Mouse (Mus musculus) neural tube, embryonic 10.5 days (tissue): ENCODE measurements at regions not wholly inside any gene's neighbourhood (a gene's known extent, or its start where the extent isn't known, plus 50 kb on each side); places are given as distances from the start of the nearest gene placed in this dataset.
A peak's percentile ranks its signal among the peaks of the same experiment; 100 is the strongest.

Experiments
- DNase-seq: peaks from one replicate; pipeline ENCODE4 v3.0.0-alpha.2; 2017; ENCODE audit warnings: low spot score; ENCODE audit errors: extremely low spot score

DNA sequence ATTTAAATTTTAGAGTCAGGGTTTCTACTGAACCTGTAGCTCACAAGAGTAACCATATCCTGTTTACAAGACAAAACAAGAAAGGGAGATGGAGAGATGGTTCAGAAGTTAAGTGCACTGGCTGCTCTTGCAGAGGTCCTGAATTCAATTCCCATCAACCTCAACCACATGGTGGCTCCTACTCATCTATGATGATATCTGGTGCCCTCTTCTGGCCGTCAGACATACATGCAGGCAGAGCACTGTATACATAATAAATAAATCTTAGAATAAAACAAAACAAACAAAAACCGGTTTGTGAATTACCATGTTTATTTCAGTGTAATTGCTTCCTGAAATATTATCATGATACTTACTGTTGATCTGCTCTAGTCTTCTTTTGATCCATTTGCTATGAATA lies 845.4 kb downstream of the Pcdh18 start:
- no peak for DNase-seq

DNA sequence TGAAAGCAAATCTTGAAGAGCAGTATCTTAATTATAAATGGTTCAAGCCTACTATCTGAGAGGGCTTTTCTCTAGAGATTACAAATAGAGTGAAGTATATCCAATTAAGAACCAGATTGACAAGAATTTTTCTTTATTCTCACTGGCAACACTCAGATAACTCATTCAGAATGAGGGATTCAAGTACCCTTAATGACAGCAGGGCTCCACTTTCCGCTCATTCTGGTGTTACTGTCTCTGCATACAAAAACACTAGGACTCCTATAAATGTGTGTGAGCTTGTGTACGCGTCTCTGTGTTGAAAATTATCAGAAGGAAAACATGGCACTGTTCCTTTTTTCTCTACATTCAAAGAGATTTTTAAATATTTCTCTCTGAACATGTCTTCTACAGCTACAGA lies 866.7 kb downstream of the Pcdh18 start:
- no peak for DNase-seq

DNA sequence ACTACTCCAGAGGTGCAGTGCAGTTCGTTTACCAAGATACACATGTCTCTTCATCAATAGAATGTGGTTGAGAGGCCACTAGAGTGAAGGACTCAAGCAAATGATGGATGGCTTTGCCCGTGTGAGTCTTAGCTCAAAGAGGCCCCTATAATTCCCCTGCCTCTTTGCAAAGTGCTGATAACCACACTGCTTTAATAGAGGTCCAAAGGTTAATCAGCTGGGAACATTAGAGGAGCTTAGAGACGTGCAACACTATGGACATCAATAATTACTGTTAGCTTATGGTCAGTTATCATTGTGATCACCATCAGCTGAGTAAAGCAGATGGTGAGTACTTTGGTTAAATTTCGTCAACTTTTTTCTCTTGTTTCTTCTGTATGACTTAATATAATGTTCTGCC lies 869.2 kb downstream of the Pcdh18 start:
- DNase-seq: no peak

DNA sequence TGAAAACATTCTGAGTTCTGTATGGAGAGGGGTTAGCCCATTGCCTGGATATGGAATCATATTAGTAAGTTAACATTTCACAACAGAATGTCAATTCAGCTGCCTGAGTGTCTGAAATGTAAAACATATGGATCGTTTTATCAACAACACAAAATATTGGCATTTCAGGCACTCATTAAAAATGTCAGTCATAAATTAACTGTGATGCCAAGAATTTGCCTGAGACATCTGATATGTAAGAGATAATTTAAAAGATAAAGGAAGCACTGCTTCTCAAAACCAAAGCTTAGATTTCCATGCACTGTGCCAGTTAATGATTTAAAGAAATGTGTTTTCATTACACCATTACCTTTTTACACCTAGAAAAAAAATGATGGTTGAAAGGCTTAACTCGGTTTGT lies 887.6 kb downstream of the Pcdh18 start:
- no peak for DNase-seq

DNA sequence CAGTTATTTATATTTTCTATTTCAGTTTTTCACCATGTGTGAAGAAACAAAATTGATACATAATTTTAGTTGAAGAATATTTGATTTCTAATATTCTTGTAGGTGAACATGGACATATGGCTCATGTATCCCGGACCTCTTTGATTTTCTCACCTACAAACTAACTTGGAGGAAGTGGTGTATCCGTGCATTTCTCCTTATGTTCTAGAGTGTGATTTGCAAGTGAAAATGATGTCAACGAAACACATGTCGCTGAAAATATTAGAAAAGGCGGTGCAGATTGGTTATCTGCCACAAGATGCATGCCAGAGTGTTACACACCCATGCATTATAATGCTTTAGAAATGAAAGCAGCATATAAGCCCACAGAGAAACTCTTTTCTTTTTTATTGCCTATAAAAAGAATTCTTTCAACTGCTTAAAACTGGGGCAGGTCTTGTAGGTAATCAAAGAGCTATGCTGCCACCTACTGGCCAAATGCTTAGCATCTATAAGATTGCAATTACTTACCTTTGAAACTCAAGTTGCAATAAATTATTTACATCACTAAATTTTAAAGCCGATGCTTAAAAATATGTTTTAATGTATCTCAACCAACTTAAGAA lies 911.0 kb downstream of the Pcdh18 start:
- peak; percentile 44 for DNase-seq

DNA sequence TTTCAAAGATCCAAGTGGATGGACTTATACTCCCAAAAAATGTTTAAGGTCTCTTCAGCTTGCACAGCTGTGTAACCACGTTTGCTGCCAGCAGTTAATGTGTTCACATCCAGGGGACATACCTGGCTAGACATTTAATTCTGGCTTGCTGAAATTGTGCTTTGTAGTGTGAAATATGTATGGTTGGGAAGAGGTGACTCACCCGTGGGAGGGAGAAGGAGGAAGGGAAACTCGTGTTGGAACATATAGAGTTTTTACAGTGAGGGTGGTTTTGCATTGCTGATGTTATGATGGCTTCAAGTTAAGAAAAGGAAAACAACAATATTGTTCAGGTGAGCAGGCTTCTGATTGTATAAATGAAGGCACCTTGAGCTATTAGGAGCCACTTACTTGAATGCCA lies 916.4 kb downstream of the Pcdh18 start:
- DNase-seq: no peak

DNA sequence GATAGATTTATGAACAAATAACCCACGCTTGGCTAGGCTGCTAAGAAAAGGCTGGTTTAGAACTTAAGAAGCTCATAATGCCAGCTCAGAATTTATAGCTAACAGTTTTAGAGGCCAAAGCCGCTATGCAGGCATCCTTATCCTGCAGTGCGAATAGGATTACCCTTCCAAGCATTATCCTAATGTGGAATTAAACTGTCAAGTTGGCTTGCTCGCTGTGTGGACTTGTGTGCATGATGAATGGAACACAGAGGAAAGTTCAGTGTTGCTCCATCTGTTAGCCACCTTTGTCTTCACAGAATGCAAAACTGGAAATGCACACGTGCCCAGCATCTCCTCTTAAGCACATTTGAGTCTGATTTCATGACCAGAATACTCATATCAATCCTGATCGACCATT lies 933.8 kb downstream of the Pcdh18 start:
- DNase-seq: no peak

DNA sequence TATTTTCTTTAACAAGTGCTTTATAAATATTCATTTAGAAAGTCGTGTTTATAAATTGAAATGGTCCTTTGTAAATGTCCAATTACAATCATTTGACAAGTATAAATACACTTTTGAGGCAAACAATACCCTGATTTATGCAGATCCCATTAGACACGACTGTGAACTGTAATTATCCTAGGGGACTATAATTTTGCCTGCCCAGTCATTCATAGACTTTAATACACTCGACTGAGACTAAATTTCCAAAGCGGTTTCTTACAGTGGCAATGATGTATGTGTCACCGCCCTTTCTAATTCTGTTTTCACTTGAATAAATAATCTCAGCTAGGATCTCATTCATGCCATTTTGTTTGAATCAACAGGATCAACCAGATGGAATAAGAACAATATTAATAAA lies 952.7 kb downstream of the Pcdh18 start:
- no peak for DNase-seq

DNA sequence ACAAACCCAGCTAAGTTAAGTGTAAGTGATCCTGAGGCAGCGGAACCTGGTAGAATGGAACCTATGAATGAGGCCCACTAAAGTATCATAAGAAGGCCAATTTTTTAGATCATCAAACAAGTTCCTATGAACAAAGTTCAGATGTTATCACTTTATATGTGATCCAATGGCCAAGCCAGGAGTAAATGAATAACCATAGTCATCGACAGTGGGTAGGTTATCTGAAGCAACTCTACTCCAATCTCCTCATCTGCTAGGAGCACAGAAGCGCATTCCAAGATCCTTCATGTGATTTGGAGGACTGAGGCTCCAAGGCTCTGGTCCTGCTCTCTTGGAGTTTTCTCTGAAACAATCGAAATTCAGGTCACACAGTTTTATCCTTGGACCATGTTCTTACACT lies 985.4 kb downstream of the Pcdh18 start:
- DNase-seq: no peak
